Mouse (Mus musculus): ENCODE measurements around the gene Cts6. TPM values are rescaled to one million over a fixed set of nuclear protein-coding genes. Genes with fewer than 3 reads are reported as not detected.
A peak's percentile ranks its signal among the peaks of the same experiment; 100 is the strongest.
"Not testable (repeated sequence)": the region's sequence is repeated elsewhere in the genome, so short reads cannot be mapped to it uniquely, and the experiment has no call there.

Cts6 gene
- total RNA-seq (2014; fragmentation: Nextera tagmentation) (not detected in 2 replicates), total RNA-seq (2017) (not detected in 2 replicates)

- ATAC-seq (replicated peaks; ENCODE audit: low FRiP score, low TSS enrichment, poor library complexity, severe bottlenecking) = no peak
Measured at GRCm38 (mm10) chr13:61203310-61203709, at the start of gene Cts6. Gene Cts6, minus strand, starts transcription at chr13:61203410.

- ATAC-seq (replicated peaks; ENCODE audit: low FRiP score, low TSS enrichment, poor library complexity, severe bottlenecking) = peak; percentile 100
Measured at GRCm38 (mm10) chr13:61241076-61241947, 38.1 kb upstream of the Cts6 start.

GRCm38 (mm10) chr13:61185151-61185933, 17.9 kb downstream of the Cts6 start:
- not testable (repeated sequence) for ATAC-seq (replicated peaks; ENCODE audit: low FRiP score, low TSS enrichment, poor library complexity, severe bottlenecking)

- ATAC-seq (replicated peaks; ENCODE audit: low FRiP score, low TSS enrichment, poor library complexity, severe bottlenecking) = no peak
Measured at GRCm38 (mm10) chr13:61164622-61165021, 38.6 kb downstream of the Cts6 start.

GRCm38 (mm10) chr13:61164156-61164555, 39.1 kb downstream of the Cts6 start, which contains the start of gene Ctsr:
Gene Ctsr, minus strand, starts transcription at chr13:61164256.
- ATAC-seq (replicated peaks; ENCODE audit: low FRiP score, low TSS enrichment, poor library complexity, severe bottlenecking) = no peak

Other genes starting within 250 kb of the Cts6 start
- not detected in 2 replicates for gene Ctsj, start 197.5 kb downstream of the Cts6 start, total RNA-seq (2014; fragmentation: Nextera tagmentation)
- not detected in 2 replicates for gene Ctsj, start 197.5 kb downstream of the Cts6 start, total RNA-seq (2017)
- gene Ctsq, start 162.8 kb downstream of the Cts6 start, total RNA-seq (2014; fragmentation: Nextera tagmentation) = not detected in 2 replicates
- not detected in 2 replicates for gene Ctsq, start 162.8 kb downstream of the Cts6 start, total RNA-seq (2017)
- not detected in 2 replicates for gene Ctsr, start 39.2 kb downstream of the Cts6 start, total RNA-seq (2014; fragmentation: Nextera tagmentation)
- not detected in 2 replicates for gene Ctsr, start 39.2 kb downstream of the Cts6 start, total RNA-seq (2017)
- gene Cts8, start 51.9 kb upstream of the Cts6 start, total RNA-seq (2014; fragmentation: Nextera tagmentation) = not detected in 2 replicates
- gene Cts8, start 51.9 kb upstream of the Cts6 start, total RNA-seq (2017) = not detected in 2 replicates
- not detected in 2 replicates for gene Gm49398, start 85.4 kb upstream of the Cts6 start, total RNA-seq (2014; fragmentation: Nextera tagmentation)
- not detected in 2 replicates for gene Gm49398, start 85.4 kb upstream of the Cts6 start, total RNA-seq (2017)
- gene Cts7, start 154.8 kb upstream of the Cts6 start, total RNA-seq (2014; fragmentation: Nextera tagmentation) = not detected in 2 replicates
- gene Cts7, start 154.8 kb upstream of the Cts6 start, total RNA-seq (2017) = not detected in 2 replicates